Mouse (Mus musculus): ENCODE measurements around the gene Uhrf1. TPM values are rescaled to one million over a fixed set of nuclear protein-coding genes. Genes with fewer than 3 reads are reported as not detected.

The Uhrf1 gene
- polyA plus RNA-seq, 1 experiment from 2014 or later, result 110 TPM

GRCm38 (mm10) chr17:56371029-56371660 is 68.0 kb downstream of the Uhrf1 start:
- H3K4me3 ChIP-seq (replicated peaks), result no peak overlapping the region
- peaks cover 79% of the 10 kb centered on the region for H3K36me3 ChIP-seq
- no peak overlapping the region for H3K9ac ChIP-seq
- no peak overlapping the region for H3K27ac ChIP-seq (replicated peaks)
- H3K9me3 ChIP-seq (replicated peaks), result no peaks in the 10 kb centered on the region
- H3K4me2 ChIP-seq (replicated peaks), result no peak overlapping the region
- WGBS, result 82% methylated on average over 15 of the region's 15 CpGs
- H3K27me3 ChIP-seq, result no peaks in the 10 kb centered on the region
- ATAC-seq (ENCODE audit: insufficient number of reproducible peaks, low FRiP score, low TSS enrichment, low read depth), result no peak
- no peaks in the 10 kb centered on the region for H3K4me1 ChIP-seq

- no peak for ATAC-seq (ENCODE audit: insufficient number of reproducible peaks, low FRiP score, low TSS enrichment, low read depth)
- H3K27ac ChIP-seq (replicated peaks), result no peak overlapping the region
- no peak overlapping the region for H3K9ac ChIP-seq
- peaks cover 84% of the 10 kb centered on the region for H3K36me3 ChIP-seq
- H3K4me3 ChIP-seq (replicated peaks), result no peak overlapping the region
- no peaks in the 10 kb centered on the region for H3K4me1 ChIP-seq
- H3K4me2 ChIP-seq (replicated peaks), result no peak overlapping the region
- H3K9me3 ChIP-seq (replicated peaks), result no peaks in the 10 kb centered on the region
- no peaks in the 10 kb centered on the region for H3K27me3 ChIP-seq
- WGBS, result 64% methylated on average over 4 of the region's 4 CpGs
Observed at GRCm38 (mm10) chr17:56372109-56372508, 69.0 kb downstream of the Uhrf1 start.

Other genes starting within 250 kb of the Uhrf1 start
- 46.4 and 51.6 TPM in 2 replicates for gene Ubxn6, start 228.3 kb upstream of the Uhrf1 start, polyA plus RNA-seq (2015; fragmentation: Nextera tagmentation; extraction: Ambion mirVana)
- 112 and 119 TPM in 2 replicates for gene Hdgfl2, start 223.7 kb upstream of the Uhrf1 start, polyA plus RNA-seq (2015; fragmentation: Nextera tagmentation; extraction: Ambion mirVana)
- gene Plin4, start 193.5 kb upstream of the Uhrf1 start, polyA plus RNA-seq (2015; fragmentation: Nextera tagmentation; extraction: Ambion mirVana), result 0.08 TPM in 1 of 2 replicates, not detected in the other
- 0.72 and 1.2 TPM in 2 replicates for gene Plin5, start 185.7 kb upstream of the Uhrf1 start, polyA plus RNA-seq (2015; fragmentation: Nextera tagmentation; extraction: Ambion mirVana)
- gene Lrg1, start 181.3 kb upstream of the Uhrf1 start, polyA plus RNA-seq (2015; fragmentation: Nextera tagmentation; extraction: Ambion mirVana), result 1.4 and 1.8 TPM in 2 replicates
- gene Sema6b, start 163.0 kb upstream of the Uhrf1 start, polyA plus RNA-seq (2015; fragmentation: Nextera tagmentation; extraction: Ambion mirVana), result 4.2 and 4.6 TPM in 2 replicates
- 13.9 and 14.5 TPM in 2 replicates for gene Tnfaip8l1, start 140.8 kb upstream of the Uhrf1 start, polyA plus RNA-seq (2015; fragmentation: Nextera tagmentation; extraction: Ambion mirVana)
- 102 and 108 TPM in 2 replicates for gene Mydgf, start 119.4 kb upstream of the Uhrf1 start, polyA plus RNA-seq (2015; fragmentation: Nextera tagmentation; extraction: Ambion mirVana)
- 37.1 and 40.9 TPM in 2 replicates for gene Dpp9, start 84.4 kb upstream of the Uhrf1 start, polyA plus RNA-seq (2015; fragmentation: Nextera tagmentation; extraction: Ambion mirVana)
- 15.0 and 15.4 TPM in 2 replicates for gene Fem1a, start 46.5 kb upstream of the Uhrf1 start, polyA plus RNA-seq (2015; fragmentation: Nextera tagmentation; extraction: Ambion mirVana)
- gene Ticam1, start 26.5 kb upstream of the Uhrf1 start, polyA plus RNA-seq (2015; fragmentation: Nextera tagmentation; extraction: Ambion mirVana), result 6.7 and 7.4 TPM in 2 replicates
- gene Plin3, start 10.4 kb upstream of the Uhrf1 start, polyA plus RNA-seq (2015; fragmentation: Nextera tagmentation; extraction: Ambion mirVana), result 89.5 and 92.6 TPM in 2 replicates
- gene Arrdc5, start 3.0 kb upstream of the Uhrf1 start, polyA plus RNA-seq (2015; fragmentation: Nextera tagmentation; extraction: Ambion mirVana), result 0.33 TPM in 1 of 2 replicates, not detected in the other
- 40.1 and 43.6 TPM in 2 replicates for gene Kdm4b, start 22.7 kb downstream of the Uhrf1 start, polyA plus RNA-seq (2015; fragmentation: Nextera tagmentation; extraction: Ambion mirVana)
- gene Ptprs, start 173.2 kb downstream of the Uhrf1 start, polyA plus RNA-seq (2015; fragmentation: Nextera tagmentation; extraction: Ambion mirVana), result 116 and 118 TPM in 2 replicates
- gene Znrf4, start 209.1 kb downstream of the Uhrf1 start, polyA plus RNA-seq (2015; fragmentation: Nextera tagmentation; extraction: Ambion mirVana), result not detected in 2 replicates

Measured in embryonic facial prominence, embryonic 15.5 days (tissue).